Mouse (Mus musculus) stomach, postnatal 0 days (tissue): ENCODE results near the gene Gcn1l1.
"Not testable (repeated sequence)": the region's sequence is repeated elsewhere in the genome, so short reads cannot be mapped to it uniquely, and the experiment has no call there.

Experiments used
- CTCF ChIP-seq: IDR thresholded peaks from 2 replicates; pipeline ENCODE4 v1.5.1; 2016; ENCODE audit warnings: antibody characterized with exemption, low read depth, mild to moderate bottlenecking, moderate library complexity
- EP300 ChIP-seq: optimal IDR thresholded peaks from 2 replicates; pipeline ENCODE3; 2016; ENCODE audit warnings: antibody characterized with exemption

DNA sequence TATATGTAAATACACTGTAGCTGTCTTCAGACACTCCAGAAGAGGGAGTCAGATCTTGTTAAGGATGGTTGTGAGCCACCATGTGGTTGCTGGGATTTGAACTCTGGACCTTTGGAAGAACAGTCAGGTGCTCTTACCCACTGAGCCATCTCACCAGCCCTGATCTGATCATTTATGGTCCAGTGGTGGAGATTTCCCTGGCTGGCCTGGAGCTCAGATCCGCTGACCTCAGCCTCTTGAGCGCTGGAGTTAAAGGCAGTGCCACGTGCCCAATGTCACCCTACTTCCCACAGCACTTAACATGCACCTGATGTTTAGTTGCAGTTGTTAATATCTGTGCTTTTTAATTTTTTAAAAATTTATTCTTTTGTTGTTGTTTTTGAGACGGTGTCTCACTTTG lies 12.6 kb downstream of the Gcn1l1 start:
- not testable (repeated sequence) for TF ChIP-seq CTCF, EP300
